Mouse (Mus musculus): ENCODE results near the gene Mafb. TPM values are rescaled to one million over a fixed set of nuclear protein-coding genes. Genes with fewer than 3 reads are reported as not detected.

Gene Mafb
- polyA plus RNA-seq, 1 experiment from 2014 or later: 4.3 TPM

DNA sequence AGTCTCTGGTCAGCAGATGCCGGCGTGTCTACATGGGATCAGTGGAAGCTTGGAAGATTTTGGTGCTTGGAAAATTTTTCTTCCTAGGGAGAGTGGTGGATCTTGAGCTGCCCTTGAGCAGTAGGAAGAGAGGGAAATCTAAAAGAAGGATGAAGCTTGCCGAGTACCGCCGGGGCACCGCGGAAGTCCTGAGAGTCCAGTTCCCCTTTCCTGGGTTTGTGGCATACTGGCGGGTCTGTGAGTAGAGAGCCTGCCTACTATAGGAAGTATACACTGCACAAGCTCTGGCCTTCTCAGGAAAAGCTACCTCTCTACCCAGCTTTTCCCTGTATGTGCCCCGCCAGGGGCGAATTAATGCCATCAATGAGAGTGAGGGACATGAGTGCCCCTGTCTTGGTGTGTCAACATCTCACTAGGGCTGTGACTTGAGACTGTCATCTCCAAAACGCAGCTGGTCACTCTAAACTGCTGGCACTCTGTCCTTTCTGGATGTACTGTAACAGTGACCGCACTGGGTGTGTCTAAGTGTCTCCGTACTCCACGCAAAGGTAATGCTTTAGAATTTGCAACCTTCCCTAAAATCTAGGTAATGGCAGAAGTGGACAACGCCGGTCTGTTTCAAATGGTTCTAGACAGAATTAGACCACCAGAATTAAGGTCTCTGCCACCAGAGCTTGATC is 5.3 kb downstream of the Mafb start:
- Histone ChIP-seq H3K9ac (ENCODE audit: low read length) (no peak overlapping the region), H3K4me3 (ENCODE audit: low read depth, low read length) (no peak overlapping the region), H3K4me1 (replicated peaks; ENCODE audit: control insufficient read depth, insufficient read depth) (no peaks in the 10 kb centered on the region), H3K36me3 (ENCODE audit: control insufficient read depth, insufficient read depth, low read length) (no peaks in the 10 kb centered on the region), H3K27ac (replicated peaks) (no peak overlapping the region), H3K4me2 (replicated peaks; ENCODE audit: low read depth) (no peak overlapping the region), H3K27me3 (ENCODE audit: control insufficient read depth, insufficient read depth, low read length) (peaks cover 21% of the 10 kb centered on the region; the same call in 1 of the 2 replicates), H3K9me3 (ENCODE audit: control insufficient read depth, low read length) (no peaks in the 10 kb centered on the region)
- ATAC-seq (ENCODE audit: low FRiP score, low TSS enrichment): no peak
- DNase-seq (ENCODE audit: low spot score): no peak
- TF ChIP-seq EP300 (optimal IDR thresholded peaks at IDR 0.05): no peak
- no peak for TF ChIP-seq CTCF (IDR thresholded peaks at IDR 0.05; ENCODE audit: low read depth)
- WGBS: 42% methylated on average over 16 of the region's 16 CpGs

DNA sequence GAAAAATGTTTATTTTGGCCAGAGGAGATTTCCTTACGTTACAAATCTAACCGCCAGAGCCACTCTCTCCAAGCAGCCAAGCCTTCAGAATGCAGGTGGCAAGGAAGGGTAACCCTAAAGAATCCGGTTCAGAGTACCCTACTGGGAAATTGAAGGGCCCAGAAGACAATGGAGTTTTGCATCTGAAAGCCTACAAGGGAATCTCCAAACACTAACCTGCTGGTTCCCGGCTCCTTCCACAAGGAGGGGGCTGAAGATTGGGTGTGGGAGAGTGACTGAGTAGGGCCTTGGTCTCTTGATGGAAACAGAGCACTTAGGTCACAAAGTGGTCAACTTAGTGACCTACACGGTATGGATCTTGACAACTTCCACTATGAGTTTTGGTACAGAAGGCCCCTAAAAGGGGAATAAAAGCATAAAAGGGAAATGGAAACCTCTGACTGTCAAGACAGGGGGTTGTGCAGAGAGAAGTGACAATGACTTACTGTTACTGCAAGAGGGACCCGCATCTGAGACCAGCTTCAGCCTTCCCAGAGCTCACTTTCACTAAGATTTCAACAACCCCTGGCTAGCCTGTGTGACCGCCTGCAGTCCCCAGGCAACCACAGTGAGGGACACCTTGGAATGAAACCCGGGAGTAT is 6.5 kb downstream of the Mafb start:
- Histone ChIP-seq H3K4me3 (ENCODE audit: low read depth, low read length) (no peak overlapping the region), H3K27ac (replicated peaks) (no peak overlapping the region), H3K4me2 (replicated peaks; ENCODE audit: low read depth) (no peak overlapping the region), H3K9ac (ENCODE audit: low read length) (no peak overlapping the region), H3K9me3 (ENCODE audit: control insufficient read depth, low read length) (no peaks in the 10 kb centered on the region), H3K36me3 (ENCODE audit: control insufficient read depth, insufficient read depth, low read length) (no peaks in the 10 kb centered on the region), H3K27me3 (ENCODE audit: control insufficient read depth, insufficient read depth, low read length) (peaks cover 15% of the 10 kb centered on the region; the same call in 1 of the 2 replicates), H3K4me1 (replicated peaks; ENCODE audit: control insufficient read depth, insufficient read depth) (no peaks in the 10 kb centered on the region)
- ATAC-seq (ENCODE audit: low FRiP score, low TSS enrichment): no peak
- DNase-seq (ENCODE audit: low spot score): no peak
- 39% methylated on average over 8 of the region's 8 CpGs for WGBS
- no peak for TF ChIP-seq EP300 (optimal IDR thresholded peaks at IDR 0.05)
- TF ChIP-seq CTCF (IDR thresholded peaks at IDR 0.05; ENCODE audit: low read depth): no peak

DNA sequence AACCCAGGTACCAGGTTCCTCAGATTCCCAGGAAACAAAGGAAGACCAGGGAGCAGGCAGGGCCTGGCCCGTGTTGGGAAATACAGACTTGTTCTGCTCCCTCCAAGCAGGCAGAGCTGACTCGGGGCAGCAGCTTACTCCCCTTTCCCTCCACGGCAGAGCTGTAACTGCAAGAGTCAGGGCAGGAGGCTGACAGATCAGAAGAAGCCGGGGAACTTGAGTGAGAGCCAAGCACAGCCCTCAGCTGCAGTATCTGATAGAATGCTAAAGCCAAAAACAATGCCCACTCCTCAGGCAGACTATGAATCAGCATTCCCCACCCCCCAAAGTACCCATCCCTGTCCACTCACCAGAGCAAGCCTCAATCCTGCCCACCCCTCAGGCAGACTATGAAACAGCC is 8.0 kb downstream of the Mafb start:
- no peak overlapping the region for H3K27ac ChIP-seq (replicated peaks)
- peaks cover 15% of the 10 kb centered on the region; the same call in 1 of the 2 replicates for H3K27me3 ChIP-seq (ENCODE audit: control insufficient read depth, insufficient read depth, low read length)
- ATAC-seq (ENCODE audit: low FRiP score, low TSS enrichment): no peak
- no peak for DNase-seq (ENCODE audit: low spot score)
- H3K4me2 ChIP-seq (replicated peaks; ENCODE audit: low read depth): no peak overlapping the region
- no peaks in the 10 kb centered on the region for H3K36me3 ChIP-seq (ENCODE audit: control insufficient read depth, insufficient read depth, low read length)
- H3K9ac ChIP-seq (ENCODE audit: low read length): no peak overlapping the region
- no peak overlapping the region for H3K4me3 ChIP-seq (ENCODE audit: low read depth, low read length)
- no peaks in the 10 kb centered on the region for H3K4me1 ChIP-seq (replicated peaks; ENCODE audit: control insufficient read depth, insufficient read depth)
- TF ChIP-seq CTCF (IDR thresholded peaks at IDR 0.05; ENCODE audit: low read depth) (no peak), EP300 (optimal IDR thresholded peaks at IDR 0.05) (no peak)
- no peaks in the 10 kb centered on the region for H3K9me3 ChIP-seq (ENCODE audit: control insufficient read depth, low read length)
- 18% methylated on average over 4 of the region's 4 CpGs for WGBS

DNA sequence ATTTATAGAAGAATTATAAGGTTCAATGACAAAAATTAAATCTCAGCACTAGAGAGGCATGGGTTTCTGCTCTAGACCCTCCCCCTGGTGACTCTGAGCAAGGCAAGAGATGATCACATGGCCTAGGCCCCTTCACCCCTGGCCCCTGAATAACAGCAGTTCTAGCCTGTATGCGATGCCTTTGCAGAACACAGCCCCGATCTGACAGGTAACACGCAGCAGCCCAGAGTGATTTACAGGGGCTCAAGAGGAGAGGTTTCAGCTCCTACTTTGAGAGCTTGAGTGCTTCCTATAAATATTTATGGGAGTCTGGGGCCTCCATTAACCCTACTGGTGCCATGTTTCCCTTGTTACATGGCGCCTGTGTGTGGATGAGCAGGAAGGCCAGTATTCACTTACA is 9.4 kb downstream of the Mafb start:
- no peak overlapping the region for H3K4me3 ChIP-seq (ENCODE audit: low read depth, low read length)
- no peaks in the 10 kb centered on the region for H3K36me3 ChIP-seq (ENCODE audit: control insufficient read depth, insufficient read depth, low read length)
- ATAC-seq (ENCODE audit: low FRiP score, low TSS enrichment) (no peak), DNase-seq (ENCODE audit: low spot score) (no peak)
- H3K9me3 ChIP-seq (ENCODE audit: control insufficient read depth, low read length): no peaks in the 10 kb centered on the region
- H3K4me1 ChIP-seq (replicated peaks; ENCODE audit: control insufficient read depth, insufficient read depth): no peaks in the 10 kb centered on the region
- 66% methylated on average over 4 of the region's 4 CpGs for WGBS
- H3K9ac ChIP-seq (ENCODE audit: low read length): no peak overlapping the region
- no peak overlapping the region for H3K4me2 ChIP-seq (replicated peaks; ENCODE audit: low read depth)
- H3K27me3 ChIP-seq (ENCODE audit: control insufficient read depth, insufficient read depth, low read length): peaks cover 8% of the 10 kb centered on the region; the same call in 1 of the 2 replicates
- no peak overlapping the region for H3K27ac ChIP-seq (replicated peaks)
- TF ChIP-seq CTCF (IDR thresholded peaks at IDR 0.05; ENCODE audit: low read depth): no peak
- TF ChIP-seq EP300 (optimal IDR thresholded peaks at IDR 0.05): no peak

DNA sequence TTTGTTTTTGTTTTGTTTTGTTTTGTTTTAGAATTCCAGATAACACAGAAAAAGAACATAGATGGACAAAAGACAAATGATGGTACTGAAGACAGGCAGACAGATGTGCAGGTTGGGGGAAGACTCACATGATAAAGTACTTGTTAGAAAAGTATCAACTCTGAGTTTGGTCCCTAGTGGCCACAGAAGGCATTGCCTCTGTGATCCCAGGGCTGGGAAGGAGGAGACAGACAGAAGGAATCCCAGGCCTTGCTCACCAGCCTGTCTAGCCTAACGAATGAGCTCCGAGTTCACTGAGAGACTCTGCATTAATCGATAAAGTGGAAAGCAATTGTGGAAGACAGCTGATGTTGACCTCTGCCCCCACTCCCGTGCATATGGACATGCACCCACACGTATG is 10.7 kb downstream of the Mafb start:
- Histone ChIP-seq H3K9me3 (ENCODE audit: control insufficient read depth, low read length) (no peaks in the 10 kb centered on the region), H3K27ac (replicated peaks) (no peak overlapping the region), H3K36me3 (ENCODE audit: control insufficient read depth, insufficient read depth, low read length) (no peaks in the 10 kb centered on the region), H3K27me3 (ENCODE audit: control insufficient read depth, insufficient read depth, low read length) (no peaks in the 10 kb centered on the region), H3K4me1 (replicated peaks; ENCODE audit: control insufficient read depth, insufficient read depth) (no peaks in the 10 kb centered on the region), H3K9ac (ENCODE audit: low read length) (no peak overlapping the region), H3K4me3 (ENCODE audit: low read depth, low read length) (no peak overlapping the region), H3K4me2 (replicated peaks; ENCODE audit: low read depth) (no peak overlapping the region)
- no peak for DNase-seq (ENCODE audit: low spot score)
- no peak for ATAC-seq (ENCODE audit: low FRiP score, low TSS enrichment)
- TF ChIP-seq EP300 (optimal IDR thresholded peaks at IDR 0.05) (no peak), CTCF (IDR thresholded peaks at IDR 0.05; ENCODE audit: low read depth) (peak; percentile 68)
- WGBS: 61% methylated on average over 5 of the region's 5 CpGs

DNA sequence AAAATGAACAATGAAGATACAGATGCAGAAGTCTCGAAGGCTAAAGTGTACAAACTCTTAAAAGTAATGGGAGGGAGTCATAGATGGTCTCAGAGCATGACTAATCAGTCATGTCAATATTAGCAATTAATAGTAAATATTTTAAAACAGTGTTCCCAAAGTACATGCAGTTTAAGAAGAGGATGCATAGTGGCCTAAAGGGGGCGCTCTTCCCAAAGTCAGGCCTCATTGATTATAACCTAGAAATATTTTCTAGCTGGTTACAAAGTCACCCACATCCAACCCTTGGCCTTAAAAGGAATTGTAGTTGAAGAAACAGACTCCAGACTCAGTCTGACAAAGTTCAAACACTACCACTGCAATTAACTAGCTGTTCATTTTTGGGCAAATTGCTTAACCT is 12.5 kb downstream of the Mafb start:
- no peak overlapping the region for H3K27ac ChIP-seq (replicated peaks)
- H3K4me3 ChIP-seq (ENCODE audit: low read depth, low read length): no peak overlapping the region
- H3K9ac ChIP-seq (ENCODE audit: low read length): no peak overlapping the region
- WGBS: 65% methylated on average over 2 of the region's 2 CpGs
- H3K27me3 ChIP-seq (ENCODE audit: control insufficient read depth, insufficient read depth, low read length): no peaks in the 10 kb centered on the region
- no peaks in the 10 kb centered on the region for H3K36me3 ChIP-seq (ENCODE audit: control insufficient read depth, insufficient read depth, low read length)
- no peak overlapping the region for H3K4me2 ChIP-seq (replicated peaks; ENCODE audit: low read depth)
- no peak for TF ChIP-seq EP300 (optimal IDR thresholded peaks at IDR 0.05)
- peak; percentile 33; the same call in 1 of the 2 replicates for TF ChIP-seq CTCF (IDR thresholded peaks at IDR 0.05; ENCODE audit: low read depth)
- ATAC-seq (ENCODE audit: low FRiP score, low TSS enrichment) (no peak), DNase-seq (ENCODE audit: low spot score) (no peak)
- H3K9me3 ChIP-seq (ENCODE audit: control insufficient read depth, low read length): no peaks in the 10 kb centered on the region
- no peaks in the 10 kb centered on the region for H3K4me1 ChIP-seq (replicated peaks; ENCODE audit: control insufficient read depth, insufficient read depth)

Data from stomach, postnatal 0 days (tissue).